Mouse (Mus musculus) heart, postnatal 0 days (tissue): ENCODE data around the gene Neurod1.

ENCODE experiments used
- CTCF ChIP-seq: IDR thresholded peaks from 2 replicates; pipeline ENCODE4 v1.5.1; 2016; ENCODE audit warnings: antibody characterized with exemption, control low read depth, low read depth
- EP300 ChIP-seq: IDR thresholded peaks from 2 replicates; pipeline ENCODE4 v1.6.1; 2016; ENCODE audit warnings: antibody characterized with exemption, low read depth

GRCm38 (mm10) chr2:79442906-79443305 is 13.6 kb downstream of the Neurod1 start:
- TF ChIP-seq EP300 (no peak), CTCF (no peak)
